Mouse (Mus musculus): Measurements from ENCODE around the gene Cyb561d2.

- TF ChIP-seq CHD2 (IDR thresholded peaks at IDR 0.05; ENCODE audit: low read depth, low read length) (no peak), MAFK (IDR thresholded peaks at IDR 0.05; ENCODE audit: insufficient read depth, low read depth, low read length) (no peak), HCFC1 (IDR thresholded peaks at IDR 0.05; ENCODE audit: borderline replicate concordance, insufficient read depth, low read length) (no peak)
These were observed 1.3 kb upstream of the Cyb561d2 start for GRCm38 (mm10) chr9:107543299-107543698.

Data from ES-E14 (cell line).